In the genomic region with DNA sequence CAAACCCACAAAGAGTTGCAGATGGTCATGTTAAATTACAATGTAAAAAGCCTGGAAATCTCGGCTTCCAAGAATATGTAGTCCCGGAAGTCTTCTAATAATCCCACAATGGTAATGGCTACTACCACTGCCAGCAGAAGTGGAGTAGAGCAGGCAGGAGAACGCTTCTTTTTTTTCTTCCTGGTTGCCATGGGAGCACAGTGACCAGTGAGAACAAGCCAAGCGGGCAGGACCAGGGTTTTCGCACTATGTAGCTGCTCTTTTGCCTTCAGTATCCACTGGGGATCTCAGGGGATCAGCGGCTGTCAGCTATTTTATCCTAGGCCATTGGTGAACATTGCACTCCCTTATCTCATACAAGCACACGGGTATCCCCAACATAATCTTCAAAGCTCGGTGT, we compare ENCODE assay signal across 22 mouse cellular contexts.
DNase-seq lines count a peak whose midpoint lies in the region; ATAC-seq and TF ChIP-seq lines count a peak whose summit lies in the region.
"Had no signal": no experiment of that assay in that cellular context is flagged by ENCODE, and none has a peak within 500 bp of the region (broad histone marks: within the 10 kb centered on the region; RNA-seq: fewer than 3 reads in every experiment).

No protein-coding gene starts in this region.

- no peaks in the 10 kb centered on the region for H3K36me3 ChIP-seq in hindbrain, embryonic 11.5 days (ENCODE audit: control insufficient read depth, insufficient read depth, low read length)
- no peaks in the 10 kb centered on the region for H3K36me3 ChIP-seq in hindbrain, embryonic 14.5 days (replicated peaks; ENCODE audit: control insufficient read depth, insufficient read depth)
- H3K36me3 ChIP-seq in midbrain, embryonic 16.5 days (ENCODE audit: control insufficient read depth, insufficient read depth, low read length) = no peaks in the 10 kb centered on the region
- H3K36me3 ChIP-seq: embryonic facial prominence, embryonic 13.5 days; heart, embryonic 12.5 days; limb, embryonic 10.5 days; neural tube, embryonic 13.5 days had no signal

- H3K4me3 ChIP-seq in hindbrain, embryonic 11.5 days (ENCODE audit: low read depth, low read length) = no peak overlapping the region
- no peak overlapping the region for H3K4me3 ChIP-seq in hindbrain, embryonic 14.5 days (replicated peaks; ENCODE audit: low read length)
- no peak overlapping the region for H3K4me3 ChIP-seq in midbrain, embryonic 16.5 days (ENCODE audit: low read depth, low read length)
- H3K4me3 ChIP-seq in gastrocnemius, adult 2 months = no peak overlapping the region
- H3K4me3 ChIP-seq: embryonic facial prominence, embryonic 13.5 days; heart, embryonic 12.5 days; limb, embryonic 10.5 days; neural tube, embryonic 13.5 days had no signal

- H3K9ac ChIP-seq in hindbrain, embryonic 11.5 days (ENCODE audit: low read depth, low read length) = no peak overlapping the region
- H3K9ac ChIP-seq in hindbrain, embryonic 14.5 days = no peak overlapping the region
- H3K9ac ChIP-seq in midbrain, embryonic 16.5 days (ENCODE audit: low read depth, low read length) = no peak overlapping the region
- H3K9ac ChIP-seq: embryonic facial prominence, embryonic 13.5 days; heart, embryonic 12.5 days; neural tube, embryonic 13.5 days had no signal

- TF ChIP-seq POLR2A in brain, embryonic 14.5 days (IDR thresholded peaks at IDR 0.05; ENCODE audit: borderline replicate concordance, extremely low read depth, insufficient read depth, insufficient read length, poor library complexity, severe bottlenecking) = no peak

- no peak for TF ChIP-seq CTCF in brain, embryonic 14.5 days (IDR thresholded peaks at IDR 0.05; ENCODE audit: borderline replicate concordance, extremely low read depth, insufficient read depth, insufficient read length)
- TF ChIP-seq CTCF in gastrocnemius, adult 2 months (IDR thresholded peaks at IDR 0.05) = no peak

- WGBS in hindbrain, embryonic 11.5 days = 57% methylated on average over 8 of the region's 8 CpGs
- WGBS in hindbrain, embryonic 14.5 days = 49% methylated on average over 8 of the region's 8 CpGs
- WGBS in midbrain, embryonic 16.5 days = 39% methylated on average over 8 of the region's 8 CpGs

- H3K27ac ChIP-seq in hindbrain, embryonic 11.5 days (ENCODE audit: low read depth, low read length) = no peak overlapping the region
- no peak overlapping the region for H3K27ac ChIP-seq in hindbrain, embryonic 14.5 days
- no peak overlapping the region for H3K27ac ChIP-seq in midbrain, embryonic 16.5 days (ENCODE audit: low read length)
- no peak overlapping the region for H3K27ac ChIP-seq in gastrocnemius, adult 2 months
- H3K27ac ChIP-seq: embryonic facial prominence, embryonic 13.5 days; limb, embryonic 10.5 days; neural tube, embryonic 13.5 days had no signal

- intact Hi-C loops in gastrocnemius, adult 2 months (cut with DNase I) = no loop called here

- peak; percentile 46 for DNase-seq in hindbrain, embryonic 11.5 days (ENCODE audit: low spot score)
- no peak for DNase-seq in hindbrain, embryonic 14.5 days (ENCODE audit: low spot score)
- DNase-seq in R1 (ENCODE audit: low read depth, low spot score) = peak; percentile 36
- DNase-seq in brain, embryonic 14.5 days (ENCODE audit: low read depth) = peak; percentile 46
- no peak for DNase-seq in gastrocnemius, adult 2 months
- no peak for DNase-seq in urinary bladder, adult 2 months (ENCODE audit: low spot score)
- DNase-seq: adrenal gland, postnatal 14 days; cerebellum, adult 18-20 months; cerebellum, postnatal 36 days; heart, postnatal 36 days; kidney, postnatal 4 days; lung, adult 18-20 months; lung, postnatal 14 days; right cerebral cortex, postnatal 25 days; thymus, postnatal 14 days had no signal

- ATAC-seq in hindbrain, embryonic 11.5 days (ENCODE audit: low FRiP score) = no peak
- ATAC-seq in hindbrain, embryonic 14.5 days (ENCODE audit: low FRiP score) = no peak
- ATAC-seq in midbrain, embryonic 16.5 days = peak; percentile 75; the same call in 1 of the 2 replicates
- ATAC-seq: intestine, embryonic 16.5 days; Patski had no signal

- H3K4me2 ChIP-seq in hindbrain, embryonic 11.5 days (replicated peaks; ENCODE audit: low read depth, low read length) = no peak overlapping the region
- no peak overlapping the region for H3K4me2 ChIP-seq in hindbrain, embryonic 14.5 days (replicated peaks)
- no peak overlapping the region for H3K4me2 ChIP-seq in midbrain, embryonic 16.5 days (ENCODE audit: low read length)
- H3K4me2 ChIP-seq: embryonic facial prominence, embryonic 13.5 days; heart, embryonic 12.5 days; neural tube, embryonic 13.5 days had no signal

- H3K9me3 ChIP-seq in hindbrain, embryonic 11.5 days (ENCODE audit: control insufficient read depth, low read length) = no peaks in the 10 kb centered on the region
- H3K9me3 ChIP-seq in hindbrain, embryonic 14.5 days (ENCODE audit: control insufficient read depth, low read length) = no peaks in the 10 kb centered on the region
- H3K9me3 ChIP-seq in midbrain, embryonic 16.5 days (replicated peaks; ENCODE audit: control insufficient read depth, low read length, poor library complexity, severe bottlenecking) = no peaks in the 10 kb centered on the region
- H3K9me3 ChIP-seq: embryonic facial prominence, embryonic 13.5 days; heart, embryonic 12.5 days; limb, embryonic 10.5 days; neural tube, embryonic 13.5 days had no signal

- H3K4me1 ChIP-seq in hindbrain, embryonic 11.5 days (replicated peaks; ENCODE audit: control insufficient read depth, insufficient read depth, low read length) = no peaks in the 10 kb centered on the region
- no peaks in the 10 kb centered on the region for H3K4me1 ChIP-seq in hindbrain, embryonic 14.5 days (replicated peaks; ENCODE audit: control insufficient read depth, insufficient read depth, low read length)
- H3K4me1 ChIP-seq in midbrain, embryonic 16.5 days (ENCODE audit: control insufficient read depth, insufficient read depth, low read length) = no peaks in the 10 kb centered on the region
- H3K4me1 ChIP-seq: heart, embryonic 12.5 days; neural tube, embryonic 13.5 days had no signal

- H3K27me3 ChIP-seq in hindbrain, embryonic 11.5 days (ENCODE audit: control insufficient read depth, insufficient read depth, low read length) = no peaks in the 10 kb centered on the region
- no peaks in the 10 kb centered on the region for H3K27me3 ChIP-seq in hindbrain, embryonic 14.5 days (ENCODE audit: control insufficient read depth, insufficient read depth, low read length)
- no peaks in the 10 kb centered on the region for H3K27me3 ChIP-seq in midbrain, embryonic 16.5 days (ENCODE audit: control insufficient read depth, insufficient read depth, low read depth, low read length)
- H3K27me3 ChIP-seq: embryonic facial prominence, embryonic 13.5 days; heart, embryonic 12.5 days; neural tube, embryonic 13.5 days; Patski had no signal

Comparison
In these comparisons a context has a peak if more than half of its experiments do, and no peak if none do; other contexts are left out.
1. DNase-seq: peak in hindbrain, embryonic 11.5 days (single experiment), R1 (single experiment) and brain, embryonic 14.5 days (single experiment); none in hindbrain, embryonic 14.5 days (single experiment), gastrocnemius, adult 2 months (single experiment) and urinary bladder, adult 2 months (single experiment).